Mouse (Mus musculus): ENCODE results near the gene Cadps. TPM values are rescaled to one million over a fixed set of nuclear protein-coding genes. Genes with fewer than 3 reads are reported as not detected.

Gene Cadps
- polyA plus RNA-seq, 1 experiment = not detected

DNA sequence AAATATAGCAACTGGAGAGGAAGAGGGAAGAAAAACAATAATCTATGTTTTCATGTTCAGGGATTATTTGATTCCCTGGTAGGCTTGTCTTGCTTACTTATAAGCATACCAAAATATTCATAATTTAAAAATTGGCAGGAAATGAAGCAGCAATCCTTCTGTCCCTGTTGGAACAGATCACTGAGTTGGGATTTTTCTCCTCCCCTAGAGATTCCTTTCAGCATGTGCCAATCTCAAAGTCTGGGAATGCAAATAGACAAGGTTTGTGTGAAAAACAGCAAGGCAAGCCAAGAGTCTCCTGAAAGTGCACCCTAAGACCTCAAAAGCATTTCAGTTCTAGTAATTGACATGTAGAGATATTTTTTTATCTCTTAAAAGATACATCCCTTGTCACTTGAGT, 16.1 kb upstream of the Cadps start:
- Histone ChIP-seq H3K79me2 (ENCODE audit: control insufficient read depth, insufficient read depth) (no peaks in the 10 kb centered on the region), H3K79me3 (ENCODE audit: low read depth) (no peaks in the 10 kb centered on the region), H3K36me3 (ENCODE audit: control insufficient read depth, insufficient read depth) (no peaks in the 10 kb centered on the region), H3K27me3 (ENCODE audit: control insufficient read depth, insufficient read depth, insufficient read length) (no peaks in the 10 kb centered on the region), H3K4me3 (ENCODE audit: insufficient read depth, poor library complexity, severe bottlenecking) (no peak overlapping the region), H3ac (ENCODE audit: control insufficient read depth, insufficient read length, low read depth) (no peak overlapping the region)
- TF ChIP-seq CEBPB (IDR thresholded peaks at IDR 0.05; ENCODE audit: low read depth) = no peak
- no peak for TF ChIP-seq MYOD1 (IDR thresholded peaks at IDR 0.05; ENCODE audit: control insufficient read depth, insufficient read length, low read depth)
- no peak for TF ChIP-seq CTCF (IDR thresholded peaks at IDR 0.05; ENCODE audit: control insufficient read depth, insufficient read depth, insufficient read length)

DNA sequence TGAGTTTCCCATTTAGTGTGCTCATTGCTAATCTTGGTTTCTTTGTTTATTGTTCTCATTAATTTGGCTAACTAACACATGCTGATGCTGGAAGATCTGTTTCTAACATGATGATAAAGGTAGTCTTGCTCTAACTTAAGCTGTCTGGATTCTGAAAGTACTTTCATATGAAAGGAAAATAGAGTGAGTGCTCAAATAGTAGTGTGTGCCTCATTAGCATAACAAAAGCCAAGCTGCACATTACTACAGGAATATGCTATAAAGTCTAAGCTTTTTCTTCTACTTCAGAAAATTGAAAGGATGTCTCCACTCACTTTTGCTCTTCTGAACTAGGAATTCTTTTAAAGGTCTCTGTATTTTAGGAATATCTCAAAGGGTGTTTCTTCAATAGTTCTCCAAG, 15.4 kb upstream of the Cadps start:
- Histone ChIP-seq H3K4me3 (ENCODE audit: insufficient read depth, poor library complexity, severe bottlenecking) (no peak overlapping the region), H3K27me3 (ENCODE audit: control insufficient read depth, insufficient read depth, insufficient read length) (no peaks in the 10 kb centered on the region), H3K36me3 (ENCODE audit: control insufficient read depth, insufficient read depth) (no peaks in the 10 kb centered on the region), H3K79me2 (ENCODE audit: control insufficient read depth, insufficient read depth) (no peaks in the 10 kb centered on the region), H3ac (ENCODE audit: control insufficient read depth, insufficient read length, low read depth) (no peak overlapping the region), H3K79me3 (ENCODE audit: low read depth) (no peaks in the 10 kb centered on the region)
- TF ChIP-seq USF1 (IDR thresholded peaks at IDR 0.05; ENCODE audit: low read depth) = no peak

DNA sequence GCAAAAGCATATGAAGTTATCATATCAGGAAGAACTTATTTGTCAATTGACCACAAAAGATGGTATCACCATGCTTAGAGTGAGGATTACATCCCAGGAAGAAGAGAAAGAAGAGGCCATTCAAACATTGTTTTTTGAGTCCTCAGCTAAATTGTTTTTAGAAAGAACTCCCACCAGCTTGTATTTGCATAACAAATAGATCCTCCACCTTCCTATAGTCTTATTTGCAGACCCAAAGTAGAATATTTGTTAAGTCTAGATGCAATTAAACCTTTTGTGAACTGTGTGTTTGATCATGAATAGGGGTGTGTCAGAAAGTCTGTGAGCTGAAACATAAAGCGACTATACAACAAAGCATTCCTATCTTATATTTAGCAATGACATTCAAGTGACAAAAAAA, 15.0 kb upstream of the Cadps start:
- Histone ChIP-seq H3ac (ENCODE audit: control insufficient read depth, insufficient read length, low read depth) (no peak overlapping the region), H3K27me3 (ENCODE audit: control insufficient read depth, insufficient read depth, insufficient read length) (no peaks in the 10 kb centered on the region), H3K4me3 (ENCODE audit: insufficient read depth, poor library complexity, severe bottlenecking) (no peak overlapping the region), H3K36me3 (ENCODE audit: control insufficient read depth, insufficient read depth) (no peaks in the 10 kb centered on the region), H3K79me2 (ENCODE audit: control insufficient read depth, insufficient read depth) (no peaks in the 10 kb centered on the region), H3K79me3 (ENCODE audit: low read depth) (no peaks in the 10 kb centered on the region)
- no peak for TF ChIP-seq FOSL1 (IDR thresholded peaks at IDR 0.05; ENCODE audit: insufficient read depth, low read length, poor library complexity, severe bottlenecking)
- no peak for TF ChIP-seq CTCF (IDR thresholded peaks at IDR 0.05; ENCODE audit: control insufficient read depth, insufficient read depth, insufficient read length)

GRCm38 (mm10) chr14:12823781-12824180, 902 bp upstream of the Cadps start:
- Histone ChIP-seq H3K36me3 (ENCODE audit: control insufficient read depth, insufficient read depth) (no peaks in the 10 kb centered on the region), H3K79me2 (ENCODE audit: control insufficient read depth, insufficient read depth) (no peaks in the 10 kb centered on the region), H3K4me3 (ENCODE audit: insufficient read depth, poor library complexity, severe bottlenecking) (no peak overlapping the region), H3ac (ENCODE audit: control insufficient read depth, insufficient read length, low read depth) (no peak overlapping the region), H3K79me3 (ENCODE audit: low read depth) (no peaks in the 10 kb centered on the region), H3K27me3 (ENCODE audit: control insufficient read depth, insufficient read depth, insufficient read length) (no peaks in the 10 kb centered on the region)
- no peak for TF ChIP-seq CTCF (IDR thresholded peaks at IDR 0.05; ENCODE audit: control insufficient read depth, insufficient read depth, insufficient read length)
- TF ChIP-seq MAX (IDR thresholded peaks at IDR 0.05) = no peak

- Histone ChIP-seq H3K79me3 (ENCODE audit: low read depth) (no peaks in the 10 kb centered on the region), H3K4me3 (ENCODE audit: insufficient read depth, poor library complexity, severe bottlenecking) (no peak overlapping the region)
- no peak for TF ChIP-seq USF1 (IDR thresholded peaks at IDR 0.05; ENCODE audit: low read depth)
- TF ChIP-seq MYOD1 (IDR thresholded peaks at IDR 0.05; ENCODE audit: control insufficient read depth, insufficient read length, low read depth) = no peak
- TF ChIP-seq MAX (IDR thresholded peaks at IDR 0.05) = no peak
- TF ChIP-seq MYOG (IDR thresholded peaks at IDR 0.05; ENCODE audit: control insufficient read depth, extremely low read depth, insufficient read length) = no peak
- TF ChIP-seq FOSL1 (IDR thresholded peaks at IDR 0.05; ENCODE audit: insufficient read depth, low read length, poor library complexity, severe bottlenecking) = no peak
- no peak for TF ChIP-seq CTCF (IDR thresholded peaks at IDR 0.05; ENCODE audit: control insufficient read depth, insufficient read depth, insufficient read length)
- TF ChIP-seq CEBPB (IDR thresholded peaks at IDR 0.05; ENCODE audit: low read depth) = no peak
These were observed 918 bp downstream of the Cadps start for GRCm38 (mm10) chr14:12821831-12822490.

GRCm38 (mm10) chr14:12821156-12821813, 1.6 kb downstream of the Cadps start:
- no peaks in the 10 kb centered on the region for H3K79me3 ChIP-seq (ENCODE audit: low read depth)
- no peak overlapping the region for H3K4me3 ChIP-seq (ENCODE audit: insufficient read depth, poor library complexity, severe bottlenecking)
- no peaks in the 10 kb centered on the region for H3K79me2 ChIP-seq (ENCODE audit: control insufficient read depth, insufficient read depth)
- H3K27me3 ChIP-seq (ENCODE audit: control insufficient read depth, insufficient read depth, insufficient read length) = no peaks in the 10 kb centered on the region
- TF ChIP-seq MYOD1 (IDR thresholded peaks at IDR 0.05; ENCODE audit: control insufficient read depth, insufficient read length, low read depth) = no peak
- TF ChIP-seq CTCF (IDR thresholded peaks at IDR 0.05; ENCODE audit: control insufficient read depth, insufficient read depth, insufficient read length) = no peak
- no peak for TF ChIP-seq FOSL1 (IDR thresholded peaks at IDR 0.05; ENCODE audit: insufficient read depth, low read length, poor library complexity, severe bottlenecking)
- TF ChIP-seq MYOG (IDR thresholded peaks at IDR 0.05; ENCODE audit: control insufficient read depth, extremely low read depth, insufficient read length) = no peak
- TF ChIP-seq MAX (IDR thresholded peaks at IDR 0.05) = no peak
- H3K36me3 ChIP-seq (ENCODE audit: control insufficient read depth, insufficient read depth) = no peaks in the 10 kb centered on the region
- H3ac ChIP-seq (ENCODE audit: control insufficient read depth, insufficient read length, low read depth) = no peak overlapping the region

More at GRCm38 (mm10) chr14:12821831-12822490, 918 bp downstream of the Cadps start:
- H3ac ChIP-seq (ENCODE audit: control insufficient read depth, insufficient read length, low read depth) = no peak overlapping the region
- H3K27me3 ChIP-seq (ENCODE audit: control insufficient read depth, insufficient read depth, insufficient read length) = no peaks in the 10 kb centered on the region
- H3K79me2 ChIP-seq (ENCODE audit: control insufficient read depth, insufficient read depth) = no peaks in the 10 kb centered on the region
- H3K36me3 ChIP-seq (ENCODE audit: control insufficient read depth, insufficient read depth) = no peaks in the 10 kb centered on the region
